Mouse (Mus musculus) forebrain, postnatal 0 days (tissue): ENCODE measurements around the gene Mxd4. TPM values are rescaled to one million over a fixed set of nuclear protein-coding genes. Genes with fewer than 3 reads are reported as not detected.

ENCODE experiments used
- ATAC-seq: fragments of 200-750 bp; cut with Nextera tagmentation; 2 replicates; pipeline ENCODE4 v1.8.0; 2017; ENCODE audit warnings: mild to moderate bottlenecking, moderate library complexity
- DNase-seq: peaks from one replicate; pipeline ENCODE4 v3.0.0-alpha.2; 2015
- H3K27ac ChIP-seq: fragments of 300-500 bp; sonication (generic); 2 replicates; pipeline ENCODE4 v1.5.1; 2014; ENCODE audit warnings: low read depth, mild to moderate bottlenecking, antibody characterized with exemption, low read length, moderate library complexity, mixed read lengths
- H3K27me3 ChIP-seq: fragments of 300-500 bp; sonication (generic); 2 replicates; pipeline ENCODE4 v1.6.1; 2014; ENCODE audit warnings: mild to moderate bottlenecking, low read length, mixed read lengths; ENCODE audit not compliant: insufficient read depth
- H3K36me3 ChIP-seq: fragments of 300-500 bp; sonication (generic); 2 replicates; pipeline ENCODE4 v1.6.1; 2014; ENCODE audit warnings: mild to moderate bottlenecking, moderate library complexity; ENCODE audit not compliant: insufficient read depth
- H3K4me1 ChIP-seq: fragments of 300-500 bp; sonication (generic); 2 replicates; pipeline ENCODE4 v1.6.1; 2014; ENCODE audit warnings: antibody characterized with exemption; ENCODE audit not compliant: insufficient read depth
- H3K4me2 ChIP-seq: fragments of 300-500 bp; sonication (generic); 2 replicates; pipeline ENCODE4 v1.6.1; 2014; ENCODE audit warnings: low read depth, mild to moderate bottlenecking, moderate library complexity
- H3K4me3 ChIP-seq: fragments of 300-500 bp; sonication (generic); 2 replicates; pipeline ENCODE4 v1.5.1; 2014; ENCODE audit warnings: low read depth, low read length, mixed read lengths
- H3K9ac ChIP-seq: fragments of 300-500 bp; sonication (generic); 2 replicates; pipeline ENCODE4 v1.6.1; 2014; ENCODE audit warnings: mild to moderate bottlenecking
- H3K9me3 ChIP-seq: fragments of 300-500 bp; sonication (generic); 2 replicates; pipeline ENCODE4 v1.6.1; 2016; ENCODE audit warnings: low read length
- CTCF ChIP-seq: sonication (generic); IDR thresholded peaks from 2 replicates; pipeline ENCODE4 v1.5.1; 2016; ENCODE audit warnings: antibody characterized with exemption, control low read depth, low read depth
- WGBS: fragments of 180-500 bp; shearing (Covaris S2); extraction: QIAGEN DNeasy Blood & Tissue Kit; methylation state at CpG from one replicate; pipeline ENCODE4 v1.1.7; 2014; 5-methylcytosine and 5-hydroxymethylcytosine counted together
- polyA plus RNA-seq: library from polyadenylated mRNA; unstranded; fragments of >200 nt; fragmentation: Nextera tagmentation; extraction: Ambion mirVana; gene quantifications from 2 replicates; pipeline ENCODE4 v1.2.1, GENCODE M21; 2015
- total RNA-seq: library from RNA; depleted of rRNA; stranded (reverse); fragments of >200 nt; gene quantifications from 2 replicates; pipeline ENCODE4 v1.2.3, GENCODE M21; 2014

Gene Mxd4
- total and polyA plus RNA-seq, 2 experiments from 2014 or later: 23.7 to 88.9 TPM

GRCm38 (mm10) chr5:34198615-34199014 is 11.1 kb upstream of the Mxd4 start:
- DNase-seq (no peak), ATAC-seq (no peak)
- Histone ChIP-seq H3K36me3 (no peaks in the 10 kb centered on the region; the same call in 1 of the 2 replicates), H3K9me3 (no peaks in the 10 kb centered on the region), H3K4me3 (no peak overlapping the region), H3K9ac (no peak overlapping the region), H3K4me1 (no peaks in the 10 kb centered on the region), H3K4me2 (no peak overlapping the region), H3K27me3 (no peaks in the 10 kb centered on the region), H3K27ac (no peak overlapping the region)
- no peak for TF ChIP-seq CTCF
- WGBS: 84% methylated on average over 6 of the region's 6 CpGs

GRCm38 (mm10) chr5:34197243-34197642 is 9.7 kb upstream of the Mxd4 start:
- Histone ChIP-seq H3K9ac (no peak overlapping the region), H3K27ac (no peak overlapping the region), H3K4me1 (no peaks in the 10 kb centered on the region), H3K36me3 (no peaks in the 10 kb centered on the region; the same call in 1 of the 2 replicates), H3K4me3 (no peak overlapping the region), H3K27me3 (no peaks in the 10 kb centered on the region), H3K9me3 (no peaks in the 10 kb centered on the region), H3K4me2 (no peak overlapping the region)
- 64% methylated on average over 4 of the region's 4 CpGs for WGBS
- ATAC-seq (peak; percentile 81), DNase-seq (peak; percentile 65)
- TF ChIP-seq CTCF: no peak

- Histone ChIP-seq H3K27ac (no peak overlapping the region), H3K4me1 (no peaks in the 10 kb centered on the region), H3K9me3 (no peaks in the 10 kb centered on the region), H3K4me3 (no peak overlapping the region), H3K36me3 (no peaks in the 10 kb centered on the region; the same call in 1 of the 2 replicates), H3K27me3 (no peaks in the 10 kb centered on the region), H3K9ac (no peak overlapping the region), H3K4me2 (no peak overlapping the region)
- DNase-seq (no peak), ATAC-seq (no peak)
- WGBS: 82% methylated on average over 7 of the region's 7 CpGs
- TF ChIP-seq CTCF: no peak
Measured at GRCm38 (mm10) chr5:34196423-34196822, 8.9 kb upstream of the Mxd4 start.

GRCm38 (mm10) chr5:34195786-34196185 is 8.3 kb upstream of the Mxd4 start:
- DNase-seq (no peak), ATAC-seq (no peak)
- no peaks in the 10 kb centered on the region; the same call in 1 of the 2 replicates for H3K36me3 ChIP-seq
- 94% methylated on average over 12 of the region's 12 CpGs for WGBS
- no peak overlapping the region for H3K27ac ChIP-seq
- no peaks in the 10 kb centered on the region for H3K27me3 ChIP-seq
- no peak overlapping the region for H3K4me2 ChIP-seq
- H3K4me3 ChIP-seq: no peak overlapping the region
- H3K9me3 ChIP-seq: no peaks in the 10 kb centered on the region
- no peaks in the 10 kb centered on the region for H3K4me1 ChIP-seq
- H3K9ac ChIP-seq: no peak overlapping the region
- TF ChIP-seq CTCF: no peak

- no peak for ATAC-seq
Measured at GRCm38 (mm10) chr5:34194975-34195662, 7.6 kb upstream of the Mxd4 start.

GRCm38 (mm10) chr5:34194426-34194825 is 6.9 kb upstream of the Mxd4 start:
- H3K4me1 ChIP-seq: no peaks in the 10 kb centered on the region
- ATAC-seq (no peak), DNase-seq (no peak)
- 59% methylated on average over 1 of the region's 1 CpGs for WGBS
- H3K27me3 ChIP-seq: no peaks in the 10 kb centered on the region
- no peak overlapping the region for H3K4me3 ChIP-seq
- H3K27ac ChIP-seq: no peak overlapping the region
- H3K9me3 ChIP-seq: no peaks in the 10 kb centered on the region
- no peaks in the 10 kb centered on the region; the same call in 1 of the 2 replicates for H3K36me3 ChIP-seq
- no peak for TF ChIP-seq CTCF
- H3K4me2 ChIP-seq: no peak overlapping the region
- no peak overlapping the region for H3K9ac ChIP-seq

More at GRCm38 (mm10) chr5:34194975-34195662, 7.6 kb upstream of the Mxd4 start:
- Histone ChIP-seq H3K9ac (no peak overlapping the region), H3K36me3 (no peaks in the 10 kb centered on the region; the same call in 1 of the 2 replicates), H3K27me3 (no peaks in the 10 kb centered on the region), H3K4me2 (no peak overlapping the region), H3K4me1 (no peaks in the 10 kb centered on the region), H3K9me3 (no peaks in the 10 kb centered on the region), H3K27ac (no peak overlapping the region), H3K4me3 (no peak overlapping the region)
- 77% methylated on average over 6 of the region's 6 CpGs for WGBS
- TF ChIP-seq CTCF: no peak
- no peak for DNase-seq

GRCm38 (mm10) chr5:34191843-34192242 is 4.3 kb upstream of the Mxd4 start:
- ATAC-seq: no peak
- H3K36me3 ChIP-seq: no peaks in the 10 kb centered on the region; the same call in 1 of the 2 replicates
- no peaks in the 10 kb centered on the region for H3K27me3 ChIP-seq
- no peak overlapping the region for H3K4me2 ChIP-seq
- no peak overlapping the region for H3K4me3 ChIP-seq
- no peak for DNase-seq
- no peak overlapping the region for H3K9ac ChIP-seq
- WGBS: 72% methylated on average over 4 of the region's 4 CpGs
- H3K9me3 ChIP-seq: no peaks in the 10 kb centered on the region
- peak; percentile 69 for TF ChIP-seq CTCF
- H3K4me1 ChIP-seq: peaks cover 6% of the 10 kb centered on the region; the same call in 1 of the 2 replicates
- H3K27ac ChIP-seq: no peak overlapping the region
